Mouse (Mus musculus): ENCODE measurements around the gene Ctbp2. TPM values are rescaled to one million over a fixed set of nuclear protein-coding genes. Genes with fewer than 3 reads are reported as not detected.

Ctbp2 gene
- polyA plus RNA-seq (2016; fragmentation: Nextera tagmentation; extraction: Ambion mirVana): 60.1 and 75.7 TPM in 2 replicates

GRCm38 (mm10) chr7:133123999-133124700 is at the start of gene Ctbp2:
Ctbp2 (minus strand) TSS chr7:133124354.
- no peaks in the 10 kb centered on the region for H3K36me3 ChIP-seq
- no peaks in the 10 kb centered on the region for H3K9me3 ChIP-seq
- 1% methylated on average over 59 of the region's 59 CpGs for WGBS
- H3K27me3 ChIP-seq (ENCODE audit: insufficient read depth, poor library complexity, severe bottlenecking): no peaks in the 10 kb centered on the region; the same call in 1 of the 2 replicates
- H3K4me1 ChIP-seq: peaks cover 23% of the 10 kb centered on the region
- H3K27ac ChIP-seq: peak within 1 kb of the TSS; percentile 99
- DNase-seq (ENCODE audit: low spot score): peak; percentile 94
- peak within 1 kb of the TSS; percentile 98 for H3K4me3 ChIP-seq

GRCm38 (mm10) chr7:133171403-133172032 is 47.4 kb upstream of the Ctbp2 start:
- Histone ChIP-seq H3K27ac (no peak overlapping the region), H3K36me3 (no peaks in the 10 kb centered on the region), H3K4me1 (peaks cover 5% of the 10 kb centered on the region), H3K27me3 (ENCODE audit: insufficient read depth, poor library complexity, severe bottlenecking) (0 out of 2 replicates have a peak, but pooled peaks cover 6% of the 10 kb centered on the region), H3K9me3 (no peaks in the 10 kb centered on the region), H3K4me3 (no peak overlapping the region)
- DNase-seq (ENCODE audit: low spot score): no peak
- 65% methylated on average over 4 of the region's 4 CpGs for WGBS

- Histone ChIP-seq H3K27me3 (ENCODE audit: insufficient read depth, poor library complexity, severe bottlenecking) (0 out of 2 replicates have a peak, but pooled peaks cover 6% of the 10 kb centered on the region), H3K36me3 (no peaks in the 10 kb centered on the region), H3K9me3 (no peaks in the 10 kb centered on the region), H3K4me3 (no peak overlapping the region), H3K27ac (no peak overlapping the region), H3K4me1 (0 out of 2 replicates have a peak, but pooled peaks cover 2% of the 10 kb centered on the region)
- 90% methylated on average over 3 of the region's 3 CpGs for WGBS
- DNase-seq (ENCODE audit: low spot score): no peak
Measured at GRCm38 (mm10) chr7:133168928-133169327, 44.8 kb upstream of the Ctbp2 start.

- H3K9me3 ChIP-seq: no peaks in the 10 kb centered on the region
- no peak for DNase-seq (ENCODE audit: low spot score)
- H3K4me3 ChIP-seq: no peak overlapping the region
- WGBS: 88% methylated on average over 2 of the region's 2 CpGs
- H3K36me3 ChIP-seq: no peaks in the 10 kb centered on the region
- H3K27ac ChIP-seq: no peak overlapping the region
- peaks cover 13% of the 10 kb centered on the region; the same call in 1 of the 2 replicates for H3K27me3 ChIP-seq (ENCODE audit: insufficient read depth, poor library complexity, severe bottlenecking)
- H3K4me1 ChIP-seq: 0 out of 2 replicates have a peak, but pooled peaks cover 2% of the 10 kb centered on the region
Measured at GRCm38 (mm10) chr7:133167903-133168302, 43.7 kb upstream of the Ctbp2 start.

GRCm38 (mm10) chr7:133164770-133165169 is 40.6 kb upstream of the Ctbp2 start:
- no peak for DNase-seq (ENCODE audit: low spot score)
- WGBS: 64% methylated on average over 2 of the region's 2 CpGs
- H3K4me1 ChIP-seq: no peaks in the 10 kb centered on the region

GRCm38 (mm10) chr7:133163011-133163410 is 38.9 kb upstream of the Ctbp2 start:
- H3K36me3 ChIP-seq: no peaks in the 10 kb centered on the region
- H3K9me3 ChIP-seq: no peaks in the 10 kb centered on the region
- no peak for DNase-seq (ENCODE audit: low spot score)
- WGBS: 77% methylated on average over 5 of the region's 5 CpGs
- H3K4me1 ChIP-seq: no peaks in the 10 kb centered on the region
- peaks cover 14% of the 10 kb centered on the region; the same call in 1 of the 2 replicates for H3K27me3 ChIP-seq (ENCODE audit: insufficient read depth, poor library complexity, severe bottlenecking)
- no peak overlapping the region for H3K4me3 ChIP-seq
- no peak overlapping the region for H3K27ac ChIP-seq

More at GRCm38 (mm10) chr7:133164770-133165169, 40.6 kb upstream of the Ctbp2 start:
- peaks cover 14% of the 10 kb centered on the region; the same call in 1 of the 2 replicates for H3K27me3 ChIP-seq (ENCODE audit: insufficient read depth, poor library complexity, severe bottlenecking)
- H3K36me3 ChIP-seq: no peaks in the 10 kb centered on the region
- no peaks in the 10 kb centered on the region for H3K9me3 ChIP-seq
- H3K4me3 ChIP-seq: no peak overlapping the region
- no peak overlapping the region for H3K27ac ChIP-seq

GRCm38 (mm10) chr7:133162131-133162530 is 38.0 kb upstream of the Ctbp2 start:
- DNase-seq (ENCODE audit: low spot score): no peak
- H3K36me3 ChIP-seq: no peaks in the 10 kb centered on the region
- no peaks in the 10 kb centered on the region for H3K4me1 ChIP-seq

GRCm38 (mm10) chr7:133161362-133162080 is 37.4 kb upstream of the Ctbp2 start:
- Histone ChIP-seq H3K9me3 (no peaks in the 10 kb centered on the region), H3K4me3 (no peak overlapping the region), H3K4me1 (no peaks in the 10 kb centered on the region), H3K27me3 (ENCODE audit: insufficient read depth, poor library complexity, severe bottlenecking) (peaks cover 9% of the 10 kb centered on the region; the same call in 1 of the 2 replicates), H3K27ac (no peak overlapping the region), H3K36me3 (no peaks in the 10 kb centered on the region)
- no peak for DNase-seq (ENCODE audit: low spot score)
- 68% methylated on average over 7 of the region's 7 CpGs for WGBS

More at GRCm38 (mm10) chr7:133162131-133162530, 38.0 kb upstream of the Ctbp2 start:
- WGBS: 57% methylated on average over 2 of the region's 2 CpGs
- Histone ChIP-seq H3K27me3 (ENCODE audit: insufficient read depth, poor library complexity, severe bottlenecking) (peaks cover 12% of the 10 kb centered on the region; the same call in 1 of the 2 replicates), H3K4me3 (no peak overlapping the region), H3K9me3 (no peaks in the 10 kb centered on the region), H3K27ac (no peak overlapping the region)

- no peaks in the 10 kb centered on the region for H3K36me3 ChIP-seq
Measured at GRCm38 (mm10) chr7:133159519-133159918, 35.4 kb upstream of the Ctbp2 start.

GRCm38 (mm10) chr7:133155621-133156020 is 31.5 kb upstream of the Ctbp2 start:
- 88% methylated on average over 12 of the region's 12 CpGs for WGBS

More at GRCm38 (mm10) chr7:133159519-133159918, 35.4 kb upstream of the Ctbp2 start:
- H3K4me1 ChIP-seq: no peaks in the 10 kb centered on the region
- H3K27me3 ChIP-seq (ENCODE audit: insufficient read depth, poor library complexity, severe bottlenecking): peaks cover 9% of the 10 kb centered on the region; the same call in 1 of the 2 replicates
- 88% methylated on average over 3 of the region's 3 CpGs for WGBS
- H3K27ac ChIP-seq: no peak overlapping the region
- no peaks in the 10 kb centered on the region for H3K9me3 ChIP-seq
- no peak overlapping the region for H3K4me3 ChIP-seq
- DNase-seq (ENCODE audit: low spot score): no peak

GRCm38 (mm10) chr7:133154846-133155245 is 30.7 kb upstream of the Ctbp2 start:
- Histone ChIP-seq H3K27me3 (ENCODE audit: insufficient read depth, poor library complexity, severe bottlenecking) (no peaks in the 10 kb centered on the region), H3K36me3 (no peaks in the 10 kb centered on the region), H3K4me3 (no peak overlapping the region), H3K27ac (no peak overlapping the region), H3K4me1 (no peaks in the 10 kb centered on the region), H3K9me3 (no peaks in the 10 kb centered on the region)
- WGBS: 76% methylated on average over 6 of the region's 6 CpGs
- DNase-seq (ENCODE audit: low spot score): no peak

More at GRCm38 (mm10) chr7:133155621-133156020, 31.5 kb upstream of the Ctbp2 start:
- no peaks in the 10 kb centered on the region for H3K27me3 ChIP-seq (ENCODE audit: insufficient read depth, poor library complexity, severe bottlenecking)
- DNase-seq (ENCODE audit: low spot score): no peak
- H3K4me3 ChIP-seq: no peak overlapping the region
- no peaks in the 10 kb centered on the region for H3K4me1 ChIP-seq
- no peaks in the 10 kb centered on the region for H3K9me3 ChIP-seq
- no peaks in the 10 kb centered on the region for H3K36me3 ChIP-seq
- H3K27ac ChIP-seq: no peak overlapping the region

GRCm38 (mm10) chr7:133139689-133140336 is 15.7 kb upstream of the Ctbp2 start:
- Histone ChIP-seq H3K4me3 (no peak overlapping the region), H3K27ac (no peak overlapping the region), H3K36me3 (no peaks in the 10 kb centered on the region), H3K4me1 (no peaks in the 10 kb centered on the region), H3K9me3 (no peaks in the 10 kb centered on the region), H3K27me3 (ENCODE audit: insufficient read depth, poor library complexity, severe bottlenecking) (no peaks in the 10 kb centered on the region)
- no peak for DNase-seq (ENCODE audit: low spot score)
- 83% methylated on average over 8 of the region's 8 CpGs for WGBS

Data from heart, embryonic 10.5 days (tissue).